Mouse (Mus musculus) cerebellum, postnatal 25 days (tissue): ENCODE measurements at regions not wholly inside any gene's neighbourhood (a gene's known extent, or its start where the extent isn't known, plus 50 kb on each side); places are given as distances from the start of the nearest gene placed in this dataset.

Experiments used
- DNase-seq, 2 experiments: peaks; one replicate each; pipeline ENCODE4 v3.0.0; 2021; ENCODE audit warnings: mixed read lengths in 2 of 2

DNA sequence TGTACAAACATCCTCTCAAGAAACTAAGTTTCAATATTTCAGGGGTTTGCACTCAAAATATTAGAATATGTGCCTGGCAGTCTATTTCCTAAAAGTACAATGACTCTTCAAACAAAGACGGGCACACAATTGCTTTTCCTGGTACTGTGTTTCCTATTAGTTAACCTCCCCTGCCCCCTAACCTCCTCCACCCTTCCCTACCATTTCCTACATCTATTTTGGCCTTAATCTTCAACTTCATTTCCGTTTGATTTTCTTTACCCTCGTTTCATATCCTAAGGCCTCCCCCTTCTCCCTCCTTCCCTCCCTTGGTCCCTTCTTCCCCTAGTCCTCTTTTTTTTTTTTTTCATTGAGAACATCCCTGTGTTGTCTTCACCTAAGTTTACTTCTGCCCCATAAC is 50.8 kb upstream of the Adgrl2 start:
- DNase-seq = no peak
